Mouse (Mus musculus) common myeloid progenitor, adult 5-6 weeks (primary cell): ENCODE data around the gene Cst7. TPM values are rescaled to one million over a fixed set of nuclear protein-coding genes. Genes with fewer than 3 reads are reported as not detected.
A peak's percentile ranks its signal among the peaks of the same experiment; 100 is the strongest.
"Not testable (repeated sequence)": the region's sequence is repeated elsewhere in the genome, so short reads cannot be mapped to it uniquely, and the experiment has no call there.

Experiments used
- ATAC-seq: replicated peaks from 2 replicates; pipeline ENCODE4 v1.8.0; 2016; ENCODE audit warnings: low read depth, mild to moderate bottlenecking, moderate TSS enrichment, inconsistent platforms; ENCODE audit not compliant: poor library complexity, severe bottlenecking
- total RNA-seq: library from RNA; stranded (forward); fragments of 200-1000, 187-1606 nt; gene quantifications from 2 replicates; pipeline ENCODE4 v1.2.3, GENCODE M21; 2017

Gene Cst7
- 90.6 and 112 TPM in 2 replicates for total RNA-seq

GRCm38 (mm10) chr2:150569847-150570590 lies at the start of gene Cst7:
Gene Cst7, plus strand, starts transcription at chr2:150570415.
- ATAC-seq: peak; percentile 79

GRCm38 (mm10) chr2:150525703-150526207 lies 44.5 kb upstream of the Cst7 start:
- ATAC-seq: 0 out of 2 replicates have a peak, but pooled peaks have one; percentile 8

GRCm38 (mm10) chr2:150549576-150549975 lies 20.6 kb upstream of the Cst7 start:
- ATAC-seq: not testable (repeated sequence)

- ATAC-seq: peak; percentile 100
These were observed 11.6 kb upstream of the Cst7 start for GRCm38 (mm10) chr2:150558568-150558967.

GRCm38 (mm10) chr2:150567051-150567450 lies 3.2 kb upstream of the Cst7 start:
- ATAC-seq: peak; percentile 48

GRCm38 (mm10) chr2:150570761-150571160 lies 546 bp downstream of the Cst7 start:
- no peak for ATAC-seq

- ATAC-seq: no peak
These were observed 2.2 kb downstream of the Cst7 start for GRCm38 (mm10) chr2:150572463-150572862.

- no peak for ATAC-seq
These were observed 6.0 kb downstream of the Cst7 start for GRCm38 (mm10) chr2:150576256-150576655.

- no peak for ATAC-seq
These were observed 8.4 kb downstream of the Cst7 start for GRCm38 (mm10) chr2:150578603-150579002.

- ATAC-seq: no peak
These were observed 9.4 kb downstream of the Cst7 start for GRCm38 (mm10) chr2:150579628-150580027.

GRCm38 (mm10) chr2:150589076-150589475 lies 18.9 kb downstream of the Cst7 start:
- no peak for ATAC-seq

- no peak for ATAC-seq
These were observed 25.4 kb downstream of the Cst7 start for GRCm38 (mm10) chr2:150595411-150596190.

- ATAC-seq: no peak
These were observed 30.0 kb downstream of the Cst7 start for GRCm38 (mm10) chr2:150600263-150600662.

GRCm38 (mm10) chr2:150602166-150602565 lies 32.0 kb downstream of the Cst7 start:
- ATAC-seq: no peak

GRCm38 (mm10) chr2:150604802-150605201 lies 34.6 kb downstream of the Cst7 start:
- ATAC-seq: no peak

GRCm38 (mm10) chr2:150607086-150607485 lies 36.9 kb downstream of the Cst7 start:
- ATAC-seq: no peak

- ATAC-seq: peak; percentile 95
These were observed 38.0 kb downstream of the Cst7 start, which contains the start of gene Apmap for GRCm38 (mm10) chr2:150608087-150608799. Gene Apmap, minus strand, starts transcription at chr2:150608567.

GRCm38 (mm10) chr2:150608872-150609560 lies 38.8 kb downstream of the Cst7 start:
- ATAC-seq: peak; percentile 68

GRCm38 (mm10) chr2:150610097-150610496 lies 39.9 kb downstream of the Cst7 start:
- no peak for ATAC-seq

GRCm38 (mm10) chr2:150621698-150622097 lies 51.5 kb downstream of the Cst7 start:
- no peak for ATAC-seq
